Mouse (Mus musculus) cerebellum, adult 9-10 months (tissue): ENCODE measurements around the gene Stx5a.
"Not testable (repeated sequence)": the region's sequence is repeated elsewhere in the genome, so short reads cannot be mapped to it uniquely, and the experiment has no call there.

ENCODE experiments used
- DNase-seq: peaks from one replicate; pipeline ENCODE4 v3.0.0; 2022

Stx5a gene

GRCm38 (mm10) chr19:8716767-8717475 lies 24.3 kb upstream of the Stx5a start:
- peak; percentile 24 for DNase-seq

GRCm38 (mm10) chr19:8718357-8718756 lies 22.9 kb upstream of the Stx5a start:
- DNase-seq = peak; percentile 81

GRCm38 (mm10) chr19:8719037-8719436 lies 22.2 kb upstream of the Stx5a start:
- DNase-seq = peak; percentile 43

GRCm38 (mm10) chr19:8721378-8721777 lies 19.8 kb upstream of the Stx5a start:
- peak; percentile 47 for DNase-seq

- DNase-seq = peak; percentile 62
Measured at GRCm38 (mm10) chr19:8722021-8722420, 19.2 kb upstream of the Stx5a start.

GRCm38 (mm10) chr19:8722559-8722906 lies 18.7 kb upstream of the Stx5a start:
- DNase-seq = no peak

GRCm38 (mm10) chr19:8722907-8723573 lies 18.2 kb upstream of the Stx5a start, which contains the start of gene Slc3a2:
TSS of gene Slc3a2 (minus strand) at chr19:8723369.
- DNase-seq = peak; percentile 97

- DNase-seq = peak; percentile 68
Measured at GRCm38 (mm10) chr19:8723574-8724346, 17.5 kb upstream of the Stx5a start.

- peak; percentile 42 for DNase-seq
Measured at GRCm38 (mm10) chr19:8724392-8724791, 16.8 kb upstream of the Stx5a start.

GRCm38 (mm10) chr19:8725081-8725613 lies 16.1 kb upstream of the Stx5a start:
- no peak for DNase-seq

- no peak for DNase-seq
Measured at GRCm38 (mm10) chr19:8726609-8727390, 14.4 kb upstream of the Stx5a start.

GRCm38 (mm10) chr19:8727495-8728114 lies 13.6 kb upstream of the Stx5a start:
- no peak for DNase-seq

GRCm38 (mm10) chr19:8728335-8729099 lies 12.7 kb upstream of the Stx5a start:
- not testable (repeated sequence) for DNase-seq

- DNase-seq = no peak
Measured at GRCm38 (mm10) chr19:8734334-8734733, 6.9 kb upstream of the Stx5a start.

- peak; percentile 90 for DNase-seq
Measured at GRCm38 (mm10) chr19:8735389-8736159, 5.6 kb upstream of the Stx5a start, which contains the start of gene Wdr74. TSS of gene Wdr74 (plus strand) at chr19:8735827.

- peak; percentile 42 for DNase-seq
Measured at GRCm38 (mm10) chr19:8736160-8736467, 5.1 kb upstream of the Stx5a start.

- no peak for DNase-seq
Measured at GRCm38 (mm10) chr19:8738911-8739310, 2.3 kb upstream of the Stx5a start.

- DNase-seq = peak; percentile 38
Measured at GRCm38 (mm10) chr19:8739646-8740045, 1.6 kb upstream of the Stx5a start.

GRCm38 (mm10) chr19:8740603-8741002 lies 610 bp upstream of the Stx5a start, which contains the start of gene 1700092M07Rik:
TSS of gene 1700092M07Rik (plus strand) at chr19:8740718.
- DNase-seq = peak; percentile 70

- peak; percentile 49 for DNase-seq
Measured at GRCm38 (mm10) chr19:8742176-8742575, 963 bp downstream of the Stx5a start.
